Mouse (Mus musculus): ENCODE data around the gene Dgki. TPM values are rescaled to one million over a fixed set of nuclear protein-coding genes. Genes with fewer than 3 reads are reported as not detected.
A peak's percentile ranks its signal among the peaks of the same experiment; 100 is the strongest.

Gene Dgki
- total RNA-seq, 2 experiments from 2014 or later: not detected

GRCm38 (mm10) chr6:37242769-37243121 lies 57.2 kb downstream of the Dgki start:
- no peak for ATAC-seq (replicated peaks; ENCODE audit: poor library complexity, severe bottlenecking)

GRCm38 (mm10) chr6:37242100-37242768 lies 57.8 kb downstream of the Dgki start:
- ATAC-seq (replicated peaks; ENCODE audit: poor library complexity, severe bottlenecking): no peak

GRCm38 (mm10) chr6:37241434-37241833 lies 58.5 kb downstream of the Dgki start:
- no peak for ATAC-seq (replicated peaks; ENCODE audit: poor library complexity, severe bottlenecking)

GRCm38 (mm10) chr6:37240140-37240539 lies 59.8 kb downstream of the Dgki start:
- no peak for ATAC-seq (replicated peaks; ENCODE audit: poor library complexity, severe bottlenecking)

- ATAC-seq (replicated peaks; ENCODE audit: poor library complexity, severe bottlenecking): no peak
These were observed 63.1 kb downstream of the Dgki start for GRCm38 (mm10) chr6:37236893-37237292.

- no peak for ATAC-seq (replicated peaks; ENCODE audit: poor library complexity, severe bottlenecking)
These were observed 68.8 kb downstream of the Dgki start for GRCm38 (mm10) chr6:37231148-37231547.

- ATAC-seq (replicated peaks; ENCODE audit: poor library complexity, severe bottlenecking): peak; percentile 99
These were observed 77.0 kb downstream of the Dgki start for GRCm38 (mm10) chr6:37222947-37223510.

- ATAC-seq (replicated peaks; ENCODE audit: poor library complexity, severe bottlenecking): no peak
These were observed 78.0 kb downstream of the Dgki start for GRCm38 (mm10) chr6:37222016-37222415.

GRCm38 (mm10) chr6:37219110-37219509 lies 80.9 kb downstream of the Dgki start:
- ATAC-seq (replicated peaks; ENCODE audit: poor library complexity, severe bottlenecking): no peak

GRCm38 (mm10) chr6:37216342-37216763 lies 83.6 kb downstream of the Dgki start:
- ATAC-seq (replicated peaks; ENCODE audit: poor library complexity, severe bottlenecking): no peak

GRCm38 (mm10) chr6:37215655-37216054 lies 84.3 kb downstream of the Dgki start:
- no peak for ATAC-seq (replicated peaks; ENCODE audit: poor library complexity, severe bottlenecking)

GRCm38 (mm10) chr6:37212930-37213329 lies 87.1 kb downstream of the Dgki start:
- peak; percentile 99 for ATAC-seq (replicated peaks; ENCODE audit: poor library complexity, severe bottlenecking)

- no peak for ATAC-seq (replicated peaks; ENCODE audit: poor library complexity, severe bottlenecking)
These were observed 88.3 kb downstream of the Dgki start for GRCm38 (mm10) chr6:37211545-37212247.

- no peak for ATAC-seq (replicated peaks; ENCODE audit: poor library complexity, severe bottlenecking)
These were observed 97.1 kb downstream of the Dgki start for GRCm38 (mm10) chr6:37202901-37203300.

- ATAC-seq (replicated peaks; ENCODE audit: poor library complexity, severe bottlenecking): no peak
These were observed 99.1 kb downstream of the Dgki start for GRCm38 (mm10) chr6:37200840-37201239.

GRCm38 (mm10) chr6:37199502-37199901 lies 100.5 kb downstream of the Dgki start:
- no peak for ATAC-seq (replicated peaks; ENCODE audit: poor library complexity, severe bottlenecking)

GRCm38 (mm10) chr6:37197745-37198144 lies 102.2 kb downstream of the Dgki start:
- no peak for ATAC-seq (replicated peaks; ENCODE audit: poor library complexity, severe bottlenecking)

- ATAC-seq (replicated peaks; ENCODE audit: poor library complexity, severe bottlenecking): peak; percentile 62; the same call in 1 of the 2 replicates
These were observed 103.1 kb downstream of the Dgki start for GRCm38 (mm10) chr6:37196870-37197269.

GRCm38 (mm10) chr6:37195766-37196165 lies 104.2 kb downstream of the Dgki start:
- ATAC-seq (replicated peaks; ENCODE audit: poor library complexity, severe bottlenecking): no peak

GRCm38 (mm10) chr6:37181961-37182360 lies 118.0 kb downstream of the Dgki start:
- ATAC-seq (replicated peaks; ENCODE audit: poor library complexity, severe bottlenecking): no peak

- no peak for ATAC-seq (replicated peaks; ENCODE audit: poor library complexity, severe bottlenecking)
These were observed 128.7 kb downstream of the Dgki start for GRCm38 (mm10) chr6:37171149-37171832.

All from granulocyte monocyte progenitor cell, adult 5-6 weeks (primary cell).